Comparison of ENCODE assay signal across 25 mouse cellular contexts in the genomic region with DNA sequence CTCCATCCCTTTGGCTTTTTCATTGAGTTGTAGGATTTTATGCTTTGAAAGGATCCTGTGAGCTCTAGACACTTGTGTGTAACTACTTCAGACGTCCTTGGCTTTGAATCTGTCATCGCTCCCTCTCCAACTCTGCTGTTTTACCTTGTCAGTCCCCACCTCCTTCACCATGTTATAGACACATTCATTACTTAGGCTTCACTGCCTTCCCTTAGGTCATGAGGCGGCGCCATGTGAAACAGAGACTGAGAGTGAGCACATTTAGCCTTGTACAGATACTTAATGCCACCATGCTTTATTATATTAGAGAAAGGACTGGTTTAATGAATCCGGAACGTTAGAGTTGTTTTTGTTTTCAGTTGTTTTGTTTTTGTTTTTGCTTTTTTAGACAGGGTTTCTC. TPM values are rescaled to one million over a fixed set of nuclear protein-coding genes. Genes with fewer than 3 reads are reported as not detected.
"Had no signal": no experiment of that assay in that cellular context is flagged by ENCODE, and none has a peak within 500 bp of the region (broad histone marks: within the 10 kb centered on the region; RNA-seq: fewer than 3 reads in every experiment).

No protein-coding gene starts in this region.

- H3K27ac ChIP-seq: left cerebral cortex, adult 2 months; liver, embryonic 13.5 days had no signal

- H3K9me3 ChIP-seq: liver, embryonic 13.5 days had no signal

- H3K4me2 ChIP-seq: liver, embryonic 13.5 days; midbrain, embryonic 11.5 days had no signal

- DNase-seq: kidney, adult 18-20 months; kidney, adult 9 months; kidney, postnatal 14 days; kidney, postnatal 4 days; layer of hippocampus, postnatal 36 days; liver, embryonic 13.5 days; lung, adult 2 months; lung, postnatal 14 days; lung, postnatal 4 days; midbrain, embryonic 14.5 days; thymus, postnatal 25 days had no signal

- H3K9ac ChIP-seq: liver, embryonic 13.5 days had no signal

- H3K27me3 ChIP-seq: liver, embryonic 13.5 days had no signal

- H3K36me3 ChIP-seq: liver, embryonic 13.5 days had no signal

- H3K4me3 ChIP-seq: left cerebral cortex, adult 2 months; liver, embryonic 13.5 days had no signal

RNA-seq across cellular contexts. Expression of a gene that starts 17.8 kb away (rescaled TPM):
- total RNA-seq: layer of hippocampus, adult 18-20 months; layer of hippocampus, postnatal 10 days; layer of hippocampus, postnatal 36 days; left cerebral cortex, adult 2 months; left cerebral cortex, postnatal 10 days; left cerebral cortex, postnatal 36 days; liver, adult 2 months; megakaryocyte progenitor cell, adult 5-6 weeks; megakaryocyte-erythroid progenitor cell, adult 5-6 weeks; midbrain, postnatal 0 days had no signal
- polyA plus RNA-seq: limb, embryonic 11.5 days; liver, adult 2 months; liver, embryonic 13.5 days; lung, adult 2 months; midbrain, embryonic 14.5 days; midbrain, postnatal 0 days; small intestine, adult 2 months; spleen, adult 2 months; thymus, postnatal 0 days had no signal
